Mouse (Mus musculus) T-cell, adult 2 months (primary cell): ENCODE data around the gene Scarb2.

Source experiments
- DNase-seq: peaks from one replicate; pipeline ENCODE4 v3.0.0; 2022; ENCODE audit warnings: low spot score

The Scarb2 gene

GRCm38 (mm10) chr5:92435025-92435584 is 71.5 kb downstream of the Scarb2 start, which contains the start of gene Nup54:
Gene Nup54 (minus strand): TSS chr5:92435219.
- DNase-seq, result peak; percentile 96

GRCm38 (mm10) chr5:92434571-92434985 is 72.1 kb downstream of the Scarb2 start:
- no peak for DNase-seq

GRCm38 (mm10) chr5:92434070-92434469 is 72.6 kb downstream of the Scarb2 start:
- DNase-seq, result no peak

- DNase-seq, result no peak
These were observed 75.0 kb downstream of the Scarb2 start for GRCm38 (mm10) chr5:92431611-92432010.

GRCm38 (mm10) chr5:92430723-92431122 is 75.9 kb downstream of the Scarb2 start:
- no peak for DNase-seq

- DNase-seq, result no peak
These were observed 82.5 kb downstream of the Scarb2 start for GRCm38 (mm10) chr5:92424126-92424525.

- no peak for DNase-seq
These were observed 92.7 kb downstream of the Scarb2 start for GRCm38 (mm10) chr5:92413982-92414375.

- no peak for DNase-seq
These were observed 93.2 kb downstream of the Scarb2 start for GRCm38 (mm10) chr5:92413271-92413981.

GRCm38 (mm10) chr5:92411461-92412140 is 95.0 kb downstream of the Scarb2 start:
- DNase-seq, result no peak

- DNase-seq, result no peak
These were observed 96.1 kb downstream of the Scarb2 start for GRCm38 (mm10) chr5:92410486-92410885.

GRCm38 (mm10) chr5:92409361-92410155 is 97.1 kb downstream of the Scarb2 start:
- no peak for DNase-seq

GRCm38 (mm10) chr5:92404400-92404678 is 102.3 kb downstream of the Scarb2 start:
- DNase-seq, result no peak

- DNase-seq, result no peak
These were observed 102.9 kb downstream of the Scarb2 start for GRCm38 (mm10) chr5:92403562-92404399.

- DNase-seq, result no peak
These were observed 103.8 kb downstream of the Scarb2 start for GRCm38 (mm10) chr5:92402816-92403215.

- DNase-seq, result peak; percentile 48
These were observed 108.5 kb downstream of the Scarb2 start for GRCm38 (mm10) chr5:92398153-92398552.

GRCm38 (mm10) chr5:92396476-92396875 is 110.2 kb downstream of the Scarb2 start:
- no peak for DNase-seq

GRCm38 (mm10) chr5:92395764-92396163 is 110.9 kb downstream of the Scarb2 start:
- DNase-seq, result no peak

- no peak for DNase-seq
These were observed 112.8 kb downstream of the Scarb2 start for GRCm38 (mm10) chr5:92393863-92394262.

- no peak for DNase-seq
These were observed 114.1 kb downstream of the Scarb2 start for GRCm38 (mm10) chr5:92392542-92392941.
